Comparison of ENCODE assay signal across 13 mouse cellular contexts in genomic region chr13:45821764-45822490, GRCm38 (mm10).
"Had no signal": no experiment of that assay in that cellular context is flagged by ENCODE, and none has a peak within 500 bp of the region (broad histone marks: within the 10 kb centered on the region; RNA-seq: fewer than 3 reads in every experiment).

No protein-coding gene starts in this region.

- H3K27me3 ChIP-seq: kidney, embryonic 15.5 days; liver, embryonic 15.5 days; midbrain, embryonic 12.5 days; stomach, embryonic 15.5 days had no signal

- H3K27ac ChIP-seq: kidney, embryonic 15.5 days; limb, embryonic 10.5 days; liver, embryonic 15.5 days; midbrain, embryonic 12.5 days; stomach, embryonic 15.5 days had no signal

- H3K4me2 ChIP-seq: kidney, embryonic 15.5 days; liver, embryonic 11.5 days; liver, embryonic 15.5 days; midbrain, embryonic 12.5 days; stomach, embryonic 15.5 days had no signal

- H3K9ac ChIP-seq: kidney, embryonic 15.5 days; liver, embryonic 15.5 days; midbrain, embryonic 12.5 days; stomach, embryonic 15.5 days had no signal

- H3K36me3 ChIP-seq: limb, embryonic 10.5 days; midbrain, embryonic 12.5 days; stomach, embryonic 15.5 days had no signal

- H3K9me3 ChIP-seq: kidney, embryonic 15.5 days; limb, embryonic 10.5 days; liver, embryonic 15.5 days; midbrain, embryonic 12.5 days; stomach, embryonic 15.5 days had no signal

- DNase-seq: kidney, postnatal 14 days; lung, adult 2 months; lung, postnatal 36 days; right cerebral cortex, postnatal 14 days; thymus, adult 2 months; thymus, postnatal 25 days had no signal

- H3K4me3 ChIP-seq: kidney, embryonic 15.5 days; limb, embryonic 10.5 days; liver, embryonic 15.5 days; midbrain, embryonic 12.5 days; stomach, embryonic 15.5 days had no signal

- H3K4me1 ChIP-seq: liver, embryonic 15.5 days; midbrain, embryonic 12.5 days; stomach, embryonic 15.5 days had no signal

- ATAC-seq: lung, postnatal 0 days had no signal
